Mouse (Mus musculus) C2C12 (cell line): ENCODE measurements around the gene Pkd1l1. TPM values are rescaled to one million over a fixed set of nuclear protein-coding genes. Genes with fewer than 3 reads are reported as not detected.

Source experiments
- H3K27me3 ChIP-seq: one replicate; pipeline ENCODE4 v1.6.1; 2011; ENCODE audit not compliant: control insufficient read depth, insufficient read depth, insufficient read length
- H3K36me3 ChIP-seq: one replicate; pipeline ENCODE4 v1.6.1; 2011; ENCODE audit not compliant: control insufficient read depth, insufficient read depth
- H3K4me3 ChIP-seq: one replicate; pipeline ENCODE4 v1.5.1; 2011; ENCODE audit warnings: mild to moderate bottlenecking, control low read depth; ENCODE audit not compliant: poor library complexity, insufficient read depth, severe bottlenecking
- H3K79me2 ChIP-seq: one replicate; pipeline ENCODE4 v1.6.1; 2011; ENCODE audit not compliant: control insufficient read depth, insufficient read depth
- H3K79me3 ChIP-seq: one replicate; pipeline ENCODE4 v1.6.1; 2011; ENCODE audit warnings: low read depth, control low read depth
- H3ac ChIP-seq: one replicate; pipeline ENCODE3; 2011; ENCODE audit warnings: low read depth; ENCODE audit not compliant: control insufficient read depth, insufficient read length
- CEBPB ChIP-seq: IDR thresholded peaks from one replicate; pipeline ENCODE4 v1.6.1; 2011; ENCODE audit warnings: low read depth, mild to moderate bottlenecking, control low read depth, moderate library complexity
- CTCF ChIP-seq: IDR thresholded peaks from one replicate; pipeline ENCODE4 v1.5.1; 2011; ENCODE audit not compliant: control insufficient read depth, insufficient read depth, insufficient read length
- FOSL1 ChIP-seq: IDR thresholded peaks from one replicate; pipeline ENCODE4 v1.8.0; 2011; ENCODE audit warnings: mild to moderate bottlenecking, low read length; ENCODE audit not compliant: poor library complexity, insufficient read depth, severe bottlenecking
- MAX ChIP-seq: IDR thresholded peaks from one replicate; pipeline ENCODE4 v1.6.1; 2011; ENCODE audit warnings: mild to moderate bottlenecking, control low read depth
- MYOD1 ChIP-seq: IDR thresholded peaks from one replicate; pipeline ENCODE4 v1.6.1; 2011; ENCODE audit warnings: low read depth; ENCODE audit not compliant: control insufficient read depth, insufficient read length
- MYOG ChIP-seq: IDR thresholded peaks from one replicate; pipeline ENCODE4 v1.6.1; 2011; ENCODE audit not compliant: control insufficient read depth, insufficient read length; ENCODE audit errors: extremely low read depth
- USF1 ChIP-seq: IDR thresholded peaks from one replicate; pipeline ENCODE4 v1.6.1; 2011; ENCODE audit warnings: low read depth, mild to moderate bottlenecking, control low read depth, moderate library complexity
- polyA plus RNA-seq: library from polyadenylated mRNA; unstranded; fragments of >200 nt; fragmentation: generic; extraction: Trizol; gene quantifications from one replicate; pipeline ENCODE4 v1.2.1, GENCODE M21; 2012; ENCODE audit warnings: missing spikeins

The Pkd1l1 gene
- polyA plus RNA-seq, 1 experiment, result 0.04 TPM

GRCm38 (mm10) chr11:8792146-8792545 is 180.9 kb downstream of the Pkd1l1 start:
- Histone ChIP-seq H3K79me3 (no peaks in the 10 kb centered on the region), H3K79me2 (no peaks in the 10 kb centered on the region)
- TF ChIP-seq FOSL1, result no peak
- no peak for TF ChIP-seq MYOD1
- no peak for TF ChIP-seq USF1
- TF ChIP-seq CEBPB, result no peak
- no peak for TF ChIP-seq CTCF
- no peak for TF ChIP-seq MYOG
- no peak for TF ChIP-seq MAX

GRCm38 (mm10) chr11:8789186-8789585 is 183.9 kb downstream of the Pkd1l1 start:
- no peak for TF ChIP-seq MYOG
- TF ChIP-seq FOSL1, result no peak
- Histone ChIP-seq H3K36me3 (no peaks in the 10 kb centered on the region), H3K79me3 (no peaks in the 10 kb centered on the region), H3K79me2 (no peaks in the 10 kb centered on the region), H3ac (no peak overlapping the region), H3K4me3 (no peak overlapping the region), H3K27me3 (no peaks in the 10 kb centered on the region)

More at GRCm38 (mm10) chr11:8792146-8792545, 180.9 kb downstream of the Pkd1l1 start:
- Histone ChIP-seq H3K36me3 (no peaks in the 10 kb centered on the region), H3K4me3 (no peak overlapping the region), H3K27me3 (no peaks in the 10 kb centered on the region), H3ac (no peak overlapping the region)

- Histone ChIP-seq H3K4me3 (no peak overlapping the region), H3K79me3 (no peaks in the 10 kb centered on the region), H3K79me2 (no peaks in the 10 kb centered on the region), H3K27me3 (no peaks in the 10 kb centered on the region), H3K36me3 (no peaks in the 10 kb centered on the region), H3ac (no peak overlapping the region)
- TF ChIP-seq MAX, result no peak
- no peak for TF ChIP-seq CEBPB
- no peak for TF ChIP-seq FOSL1
- no peak for TF ChIP-seq CTCF
- no peak for TF ChIP-seq MYOD1
- no peak for TF ChIP-seq USF1
- no peak for TF ChIP-seq MYOG
Observed at GRCm38 (mm10) chr11:8787604-8788003, 185.5 kb downstream of the Pkd1l1 start.

- Histone ChIP-seq H3K4me3 (no peak overlapping the region), H3K79me3 (no peaks in the 10 kb centered on the region), H3ac (no peak overlapping the region), H3K27me3 (no peaks in the 10 kb centered on the region), H3K36me3 (no peaks in the 10 kb centered on the region), H3K79me2 (no peaks in the 10 kb centered on the region)
- no peak for TF ChIP-seq USF1
- no peak for TF ChIP-seq MYOD1
- no peak for TF ChIP-seq CEBPB
- no peak for TF ChIP-seq MYOG
Observed at GRCm38 (mm10) chr11:8784413-8784812, 188.7 kb downstream of the Pkd1l1 start.

GRCm38 (mm10) chr11:8782141-8782465 is 191.0 kb downstream of the Pkd1l1 start:
- TF ChIP-seq MAX (no peak), USF1 (no peak), CEBPB (no peak), CTCF (no peak), MYOG (no peak), MYOD1 (no peak), FOSL1 (no peak)

GRCm38 (mm10) chr11:8781308-8782140 is 191.5 kb downstream of the Pkd1l1 start:
- Histone ChIP-seq H3K36me3 (no peaks in the 10 kb centered on the region), H3ac (no peak overlapping the region), H3K79me2 (no peaks in the 10 kb centered on the region), H3K4me3 (no peak overlapping the region), H3K27me3 (no peaks in the 10 kb centered on the region), H3K79me3 (no peaks in the 10 kb centered on the region)
- TF ChIP-seq USF1, result no peak
- no peak for TF ChIP-seq MYOD1

More at GRCm38 (mm10) chr11:8782141-8782465, 191.0 kb downstream of the Pkd1l1 start:
- Histone ChIP-seq H3K36me3 (no peaks in the 10 kb centered on the region), H3K4me3 (no peak overlapping the region), H3K79me3 (no peaks in the 10 kb centered on the region), H3K79me2 (no peaks in the 10 kb centered on the region), H3ac (no peak overlapping the region), H3K27me3 (no peaks in the 10 kb centered on the region)
